Mouse (Mus musculus): ENCODE measurements around the gene Nenf. TPM values are rescaled to one million over a fixed set of nuclear protein-coding genes. Genes with fewer than 3 reads are reported as not detected.

The Nenf gene
- polyA plus RNA-seq, 1 experiment from 2014 or later, result 157 TPM

- no peak overlapping the region for H3K9ac ChIP-seq (ENCODE audit: low read length)
- WGBS, result 86% methylated on average over 9 of the region's 9 CpGs
These were observed 11.7 kb downstream of the Nenf start for GRCm38 (mm10) chr1:191306316-191306715.

GRCm38 (mm10) chr1:191305610-191306009 is 12.4 kb downstream of the Nenf start:
- Histone ChIP-seq H3K4me1 (ENCODE audit: control insufficient read depth in 2 of 2, insufficient read depth in 2 of 2, low read length in 2 of 2) (peaks cover 4 to 5% of the 10 kb centered on the region in 2 experiments; a peak in 3 of 4 replicates), H3K9me3 (ENCODE audit: control insufficient read depth, low read length) (no peaks in the 10 kb centered on the region), H3K9ac (ENCODE audit: low read length) (no peak overlapping the region), H3K27me3 (ENCODE audit: control insufficient read depth, insufficient read depth, low read length) (no peaks in the 10 kb centered on the region), H3K36me3 (ENCODE audit: control insufficient read depth, insufficient read depth, low read length) (peaks cover 7% of the 10 kb centered on the region; the same call in 1 of the 2 replicates), H3K4me3 (ENCODE audit: control insufficient read depth in 1 of 2, insufficient read depth in 1 of 2, low read depth in 1 of 2, low read length in 2 of 2) (no peak overlapping the region), H3K4me2 (ENCODE audit: low read length) (no peak overlapping the region), H3K27ac (replicated peaks in 1 of 2; ENCODE audit: control insufficient read depth in 1 of 2, insufficient read depth in 1 of 2, low read depth in 2 of 2, low read length in 2 of 2) (no peak overlapping the region)
- ATAC-seq (ENCODE audit: insufficient number of reproducible peaks, insufficient read depth, low FRiP score, low read depth), result no peak
- 72% methylated on average over 7 of the region's 7 CpGs for WGBS

More at GRCm38 (mm10) chr1:191306316-191306715, 11.7 kb downstream of the Nenf start:
- H3K36me3 ChIP-seq (ENCODE audit: control insufficient read depth, insufficient read depth, low read length), result peaks cover 7% of the 10 kb centered on the region; the same call in 1 of the 2 replicates
- no peak overlapping the region for H3K4me3 ChIP-seq (ENCODE audit: control insufficient read depth in 1 of 2, insufficient read depth in 1 of 2, low read depth in 1 of 2, low read length in 2 of 2)
- ATAC-seq (ENCODE audit: insufficient number of reproducible peaks, insufficient read depth, low FRiP score, low read depth), result no peak
- no peaks in the 10 kb centered on the region for H3K9me3 ChIP-seq (ENCODE audit: control insufficient read depth, low read length)
- H3K4me2 ChIP-seq (ENCODE audit: low read length), result no peak overlapping the region
- peaks cover 4 to 5% of the 10 kb centered on the region in 2 experiments; a peak in 3 of 4 replicates for H3K4me1 ChIP-seq (ENCODE audit: control insufficient read depth in 2 of 2, insufficient read depth in 2 of 2, low read length in 2 of 2)
- no peak overlapping the region for H3K27ac ChIP-seq (replicated peaks in 1 of 2; ENCODE audit: control insufficient read depth in 1 of 2, insufficient read depth in 1 of 2, low read depth in 2 of 2, low read length in 2 of 2)
- no peaks in the 10 kb centered on the region for H3K27me3 ChIP-seq (ENCODE audit: control insufficient read depth, insufficient read depth, low read length)

DNA sequence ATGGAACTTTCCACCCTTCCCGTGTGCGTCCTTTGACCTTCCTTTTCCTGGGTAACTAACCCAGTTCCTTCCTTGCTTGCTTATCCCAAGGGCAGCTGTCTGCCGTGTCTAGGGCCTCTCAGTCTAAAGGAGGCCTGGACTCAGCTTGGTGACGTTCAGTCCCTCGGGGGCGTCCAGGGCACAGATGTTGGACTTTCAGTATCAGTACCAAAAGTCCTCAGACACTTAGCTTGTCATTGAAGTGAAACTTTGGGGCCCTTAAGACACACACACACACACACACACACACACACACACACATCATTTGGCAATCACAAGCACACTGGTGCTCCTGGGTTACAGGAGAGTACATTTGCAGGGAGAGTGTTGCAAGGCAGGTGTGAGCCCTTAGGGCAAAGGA is 13.8 kb downstream of the Nenf start:
- no peak overlapping the region for H3K4me2 ChIP-seq (ENCODE audit: low read length)
- peaks cover 7% of the 10 kb centered on the region; the same call in 1 of the 2 replicates for H3K36me3 ChIP-seq (ENCODE audit: control insufficient read depth, insufficient read depth, low read length)
- 48% methylated on average over 6 of the region's 6 CpGs for WGBS
- H3K4me1 ChIP-seq (ENCODE audit: control insufficient read depth in 2 of 2, insufficient read depth in 2 of 2, low read length in 2 of 2), result peaks cover 10 to 13% of the 10 kb centered on the region in 2 experiments
- H3K27me3 ChIP-seq (ENCODE audit: control insufficient read depth, insufficient read depth, low read length), result no peaks in the 10 kb centered on the region
- no peak overlapping the region for H3K27ac ChIP-seq (replicated peaks in 1 of 2; ENCODE audit: control insufficient read depth in 1 of 2, insufficient read depth in 1 of 2, low read depth in 2 of 2, low read length in 2 of 2)
- no peak for ATAC-seq (ENCODE audit: insufficient number of reproducible peaks, insufficient read depth, low FRiP score, low read depth)
- H3K9ac ChIP-seq (ENCODE audit: low read length), result no peak overlapping the region
- no peak overlapping the region for H3K4me3 ChIP-seq (ENCODE audit: control insufficient read depth in 1 of 2, insufficient read depth in 1 of 2, low read depth in 1 of 2, low read length in 2 of 2)
- no peaks in the 10 kb centered on the region for H3K9me3 ChIP-seq (ENCODE audit: control insufficient read depth, low read length)

DNA sequence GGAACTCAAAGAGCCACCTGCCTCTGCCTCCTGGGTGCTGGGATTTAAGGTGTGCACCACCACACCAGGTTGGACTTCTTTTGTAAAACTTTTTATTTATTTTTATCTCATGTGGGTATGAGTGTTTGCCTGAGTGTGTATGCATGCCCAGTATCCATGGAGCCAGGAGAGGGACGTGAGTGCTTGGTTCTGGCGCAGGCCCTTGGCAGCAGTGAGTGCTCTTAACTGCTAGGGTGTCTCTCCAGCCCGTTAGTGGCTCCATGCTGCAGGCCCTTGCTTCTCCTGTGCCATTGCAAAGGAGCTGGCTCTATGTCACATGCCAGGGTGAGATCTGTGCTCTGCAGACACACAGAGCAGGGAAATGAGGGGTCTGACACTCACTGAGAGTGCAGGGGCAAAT is 14.3 kb downstream of the Nenf start:
- ATAC-seq (ENCODE audit: insufficient number of reproducible peaks, insufficient read depth, low FRiP score, low read depth), result no peak
- Histone ChIP-seq H3K27ac (replicated peaks in 1 of 2; ENCODE audit: control insufficient read depth in 1 of 2, insufficient read depth in 1 of 2, low read depth in 2 of 2, low read length in 2 of 2) (no peak overlapping the region), H3K9me3 (ENCODE audit: control insufficient read depth, low read length) (no peaks in the 10 kb centered on the region), H3K9ac (ENCODE audit: low read length) (no peak overlapping the region), H3K4me3 (ENCODE audit: control insufficient read depth in 1 of 2, insufficient read depth in 1 of 2, low read depth in 1 of 2, low read length in 2 of 2) (no peak overlapping the region), H3K4me1 (ENCODE audit: control insufficient read depth in 2 of 2, insufficient read depth in 2 of 2, low read length in 2 of 2) (peaks cover 15 to 18% of the 10 kb centered on the region in 2 experiments), H3K4me2 (ENCODE audit: low read length) (no peak overlapping the region), H3K36me3 (ENCODE audit: control insufficient read depth, insufficient read depth, low read length) (peaks cover 7% of the 10 kb centered on the region; the same call in 1 of the 2 replicates), H3K27me3 (ENCODE audit: control insufficient read depth, insufficient read depth, low read length) (no peaks in the 10 kb centered on the region)
- 55% methylated on average over 3 of the region's 3 CpGs for WGBS

DNA sequence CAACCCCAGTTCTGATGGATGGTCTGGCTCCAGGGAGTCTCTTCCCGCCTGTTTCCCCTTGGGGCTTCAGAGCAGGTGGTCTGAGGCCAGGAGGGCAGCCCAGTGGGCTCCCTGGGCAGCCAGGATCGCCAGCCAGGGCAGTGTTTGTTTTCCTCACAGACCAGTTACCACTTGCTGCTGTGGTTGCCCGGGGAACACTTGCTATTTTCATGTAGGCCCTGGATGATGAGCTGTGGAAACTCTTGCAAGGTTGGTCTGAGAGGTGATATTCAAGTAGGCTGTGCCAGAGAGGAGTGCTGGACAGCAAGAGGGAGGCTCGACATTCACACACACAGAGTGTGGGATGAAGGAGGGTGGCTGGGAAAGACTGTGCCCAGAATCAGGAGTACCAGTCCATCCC is 16.1 kb downstream of the Nenf start:
- Histone ChIP-seq H3K27me3 (ENCODE audit: control insufficient read depth, insufficient read depth, low read length) (no peaks in the 10 kb centered on the region), H3K4me2 (ENCODE audit: low read length) (no peak overlapping the region), H3K4me1 (ENCODE audit: control insufficient read depth in 2 of 2, insufficient read depth in 2 of 2, low read length in 2 of 2) (peaks cover 20 to 24% of the 10 kb centered on the region in 2 experiments), H3K36me3 (ENCODE audit: control insufficient read depth, insufficient read depth, low read length) (peaks cover 7% of the 10 kb centered on the region; the same call in 1 of the 2 replicates), H3K9me3 (ENCODE audit: control insufficient read depth, low read length) (no peaks in the 10 kb centered on the region), H3K9ac (ENCODE audit: low read length) (no peak overlapping the region), H3K4me3 (ENCODE audit: control insufficient read depth in 1 of 2, insufficient read depth in 1 of 2, low read depth in 1 of 2, low read length in 2 of 2) (no peak overlapping the region), H3K27ac (replicated peaks in 1 of 2; ENCODE audit: control insufficient read depth in 1 of 2, insufficient read depth in 1 of 2, low read depth in 2 of 2, low read length in 2 of 2) (peak overlapping the region; percentile 2 to 44; a peak in 1 of 4 replicates)
- ATAC-seq (ENCODE audit: insufficient number of reproducible peaks, insufficient read depth, low FRiP score, low read depth), result no peak
- 34% methylated on average over 4 of the region's 4 CpGs for WGBS

- peak; percentile 66; the same call in 1 of the 2 replicates for ATAC-seq (ENCODE audit: insufficient number of reproducible peaks, insufficient read depth, low FRiP score, low read depth)
These were observed 18.6 kb downstream of the Nenf start for GRCm38 (mm10) chr1:191299215-191299942.

GRCm38 (mm10) chr1:191298304-191298703 is 19.7 kb downstream of the Nenf start:
- H3K4me1 ChIP-seq (ENCODE audit: control insufficient read depth in 2 of 2, insufficient read depth in 2 of 2, low read length in 2 of 2), result peaks cover 32 to 39% of the 10 kb centered on the region in 2 experiments
- 85% methylated on average over 4 of the region's 4 CpGs for WGBS

More at GRCm38 (mm10) chr1:191299215-191299942, 18.6 kb downstream of the Nenf start:
- peaks cover 32 to 39% of the 10 kb centered on the region in 2 experiments for H3K4me1 ChIP-seq (ENCODE audit: control insufficient read depth in 2 of 2, insufficient read depth in 2 of 2, low read length in 2 of 2)
- peak overlapping the region; percentile 52 for H3K9ac ChIP-seq (ENCODE audit: low read length)
- H3K27ac ChIP-seq (replicated peaks in 1 of 2; ENCODE audit: control insufficient read depth in 1 of 2, insufficient read depth in 1 of 2, low read depth in 2 of 2, low read length in 2 of 2), result peak overlapping the region; percentile 83 to 93
- no peaks in the 10 kb centered on the region for H3K27me3 ChIP-seq (ENCODE audit: control insufficient read depth, insufficient read depth, low read length)
- no peaks in the 10 kb centered on the region for H3K9me3 ChIP-seq (ENCODE audit: control insufficient read depth, low read length)
- peak overlapping the region; percentile 35 for H3K4me2 ChIP-seq (ENCODE audit: low read length)
- no peak overlapping the region for H3K4me3 ChIP-seq (ENCODE audit: control insufficient read depth in 1 of 2, insufficient read depth in 1 of 2, low read depth in 1 of 2, low read length in 2 of 2)
- 16% methylated on average over 11 of the region's 11 CpGs for WGBS
- H3K36me3 ChIP-seq (ENCODE audit: control insufficient read depth, insufficient read depth, low read length), result no peaks in the 10 kb centered on the region

More at GRCm38 (mm10) chr1:191298304-191298703, 19.7 kb downstream of the Nenf start:
- Histone ChIP-seq H3K9ac (ENCODE audit: low read length) (no peak overlapping the region), H3K27ac (replicated peaks in 1 of 2; ENCODE audit: control insufficient read depth in 1 of 2, insufficient read depth in 1 of 2, low read depth in 2 of 2, low read length in 2 of 2) (no peak overlapping the region), H3K4me3 (ENCODE audit: control insufficient read depth in 1 of 2, insufficient read depth in 1 of 2, low read depth in 1 of 2, low read length in 2 of 2) (no peak overlapping the region), H3K4me2 (ENCODE audit: low read length) (no peak overlapping the region), H3K27me3 (ENCODE audit: control insufficient read depth, insufficient read depth, low read length) (no peaks in the 10 kb centered on the region), H3K9me3 (ENCODE audit: control insufficient read depth, low read length) (no peaks in the 10 kb centered on the region), H3K36me3 (ENCODE audit: control insufficient read depth, insufficient read depth, low read length) (no peaks in the 10 kb centered on the region)
- no peak for ATAC-seq (ENCODE audit: insufficient number of reproducible peaks, insufficient read depth, low FRiP score, low read depth)

Data from heart, embryonic 14.5 days (tissue).